Mouse (Mus musculus) kidney, embryonic 14.5 days (tissue): ENCODE results near the gene Rex2. TPM values are rescaled to one million over a fixed set of nuclear protein-coding genes. Genes with fewer than 3 reads are reported as not detected.
"Not testable (repeated sequence)": the region's sequence is repeated elsewhere in the genome, so short reads cannot be mapped to it uniquely, and the experiment has no call there.

Experiments used
- ATAC-seq: fragments of 200-750 bp; cut with Nextera tagmentation; 2 replicates; pipeline ENCODE4 v1.8.0; 2017; ENCODE audit warnings: moderate number of reproducible peaks, mild to moderate bottlenecking, moderate TSS enrichment, moderate library complexity; ENCODE audit not compliant: low FRiP score, low TSS enrichment
- H3K27ac ChIP-seq: fragments of 300-500 bp; sonication (generic); 2 replicates; pipeline ENCODE4 v1.5.1; 2014; ENCODE audit warnings: low read depth, mild to moderate bottlenecking, low read length, moderate library complexity, mixed read lengths
- H3K27me3 ChIP-seq: fragments of 300-500 bp; sonication (generic); 2 replicates; pipeline ENCODE4 v1.6.1; 2014; ENCODE audit warnings: mild to moderate bottlenecking, low read length; ENCODE audit not compliant: control insufficient read depth, insufficient read depth
- H3K36me3 ChIP-seq: fragments of 300-500 bp; sonication (generic); 2 replicates; pipeline ENCODE4 v1.6.1; 2014; ENCODE audit warnings: low read length, mixed read lengths; ENCODE audit not compliant: control insufficient read depth, insufficient read depth
- H3K4me1 ChIP-seq: fragments of 300-500 bp; sonication (generic); 2 replicates; pipeline ENCODE4 v1.6.1; 2014; ENCODE audit warnings: low read length, mixed read lengths; ENCODE audit not compliant: control insufficient read depth, insufficient read depth
- H3K4me2 ChIP-seq: fragments of 300-500 bp; sonication (generic); replicated peaks from 2 replicates; pipeline ENCODE4 v1.6.1; 2014; ENCODE audit warnings: low read depth, mild to moderate bottlenecking, low read length
- H3K4me3 ChIP-seq: fragments of 300-500 bp; sonication (generic); 2 replicates; pipeline ENCODE4 v1.5.1; 2014; ENCODE audit warnings: mild to moderate bottlenecking, low read length
- H3K9ac ChIP-seq: fragments of 300-500 bp; sonication (generic); 2 replicates; pipeline ENCODE4 v1.6.1; 2014; ENCODE audit warnings: low read depth, mild to moderate bottlenecking, low read length, moderate library complexity
- H3K9me3 ChIP-seq: fragments of 300-500 bp; sonication (generic); 2 replicates; pipeline ENCODE4 v1.6.1; 2016; ENCODE audit warnings: low read length; ENCODE audit not compliant: control insufficient read depth
- WGBS: fragments of 180-500 bp; shearing (Covaris S2); extraction: QIAGEN DNeasy Blood & Tissue Kit; methylation state at CpG from one replicate; pipeline ENCODE4 v1.1.7; 2014; 5-methylcytosine and 5-hydroxymethylcytosine counted together
- polyA plus RNA-seq: library from polyadenylated mRNA; unstranded; fragments of >200 nt; fragmentation: Nextera tagmentation; extraction: Ambion mirVana; gene quantifications from 2 replicates; pipeline ENCODE4 v1.2.1, GENCODE M21; 2014

Gene Rex2
- not detected in 2 replicates for polyA plus RNA-seq

- not testable (repeated sequence) for ATAC-seq, H3K4me2 ChIP-seq, H3K4me1 ChIP-seq, H3K9me3 ChIP-seq, H3K27me3 ChIP-seq, H3K4me3 ChIP-seq, H3K9ac ChIP-seq, H3K27ac ChIP-seq, H3K36me3 ChIP-seq
- WGBS = no CpG with 5 or more reads among the region's 6 CpGs
These were observed at the start of gene Rex2 for GRCm38 (mm10) chr4:147021550-147021949. Gene Rex2, plus strand, starts transcription at chr4:147021850.

GRCm38 (mm10) chr4:146976581-146976980 lies 45.1 kb upstream of the Rex2 start:
- not testable (repeated sequence) for H3K9ac ChIP-seq, H3K4me3 ChIP-seq, H3K36me3 ChIP-seq, H3K9me3 ChIP-seq, H3K4me1 ChIP-seq, ATAC-seq, H3K4me2 ChIP-seq, H3K27ac ChIP-seq, H3K27me3 ChIP-seq
- 25% methylated on average over 2 of the region's 2 CpGs for WGBS

DNA sequence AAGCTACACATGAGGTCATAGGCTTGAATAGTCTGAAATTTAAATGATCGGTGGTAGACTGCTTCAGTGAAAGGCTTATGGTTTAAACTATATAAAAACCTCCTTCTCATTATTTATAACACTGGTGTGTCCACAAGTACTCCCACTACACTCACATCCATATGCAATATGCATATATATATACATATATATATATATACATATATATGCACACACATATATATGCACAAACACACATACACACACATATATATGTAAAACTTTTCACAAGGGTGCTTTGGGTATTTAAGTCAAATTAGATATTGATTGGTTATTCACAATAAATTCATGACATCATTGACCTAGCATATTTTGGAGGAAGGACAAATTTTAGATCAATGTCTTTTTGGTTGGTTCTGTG lies 3.2 kb upstream of the Rex2 start:
- not testable (repeated sequence) for H3K9ac ChIP-seq, H3K9me3 ChIP-seq, H3K27ac ChIP-seq, H3K36me3 ChIP-seq, ATAC-seq, H3K4me2 ChIP-seq, H3K4me3 ChIP-seq, H3K4me1 ChIP-seq, H3K27me3 ChIP-seq
- no CpG with 5 or more reads among the region's 1 CpGs for WGBS

GRCm38 (mm10) chr4:147026374-147026773 lies 4.7 kb downstream of the Rex2 start:
- not testable (repeated sequence) for H3K27me3 ChIP-seq, H3K36me3 ChIP-seq, H3K27ac ChIP-seq, H3K9ac ChIP-seq, H3K4me2 ChIP-seq, H3K4me3 ChIP-seq, H3K4me1 ChIP-seq, ATAC-seq, H3K9me3 ChIP-seq
- 56% methylated on average over 1 of the region's 1 CpGs for WGBS

DNA sequence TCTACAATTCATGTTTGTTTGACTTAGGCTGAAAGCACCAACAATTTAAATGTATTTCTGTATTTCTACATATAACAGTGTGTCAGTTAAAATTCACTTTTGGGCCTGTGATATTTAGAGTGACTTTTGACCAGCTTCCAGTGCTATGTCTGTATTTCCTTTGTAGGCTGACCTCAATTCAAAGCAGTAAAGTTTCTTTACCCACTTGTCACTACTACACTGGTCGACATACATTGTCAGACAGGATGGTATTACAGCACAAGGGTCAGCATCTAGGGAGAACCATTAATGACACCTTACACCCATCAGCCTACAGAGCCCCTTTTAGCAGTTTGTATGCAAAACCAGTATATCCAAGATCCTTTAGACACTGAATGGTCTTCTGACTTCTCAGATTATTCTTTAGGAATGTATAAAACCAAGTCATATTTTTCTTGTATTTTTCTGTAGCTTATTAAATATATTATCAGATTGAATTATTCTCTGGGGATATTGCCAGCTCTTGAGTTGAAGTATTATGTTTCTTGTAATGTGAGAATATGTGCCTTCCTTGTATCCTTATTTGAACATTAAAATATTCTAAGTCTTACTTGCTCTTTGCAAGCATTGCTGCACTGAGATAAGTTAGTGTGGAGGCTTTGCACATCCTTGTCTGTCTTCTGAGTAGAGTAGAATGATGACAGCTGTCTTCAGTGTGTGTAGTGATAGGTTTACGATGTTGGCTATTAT lies 9.8 kb downstream of the Rex2 start:
- not testable (repeated sequence) for H3K36me3 ChIP-seq, H3K27ac ChIP-seq, ATAC-seq

DNA sequence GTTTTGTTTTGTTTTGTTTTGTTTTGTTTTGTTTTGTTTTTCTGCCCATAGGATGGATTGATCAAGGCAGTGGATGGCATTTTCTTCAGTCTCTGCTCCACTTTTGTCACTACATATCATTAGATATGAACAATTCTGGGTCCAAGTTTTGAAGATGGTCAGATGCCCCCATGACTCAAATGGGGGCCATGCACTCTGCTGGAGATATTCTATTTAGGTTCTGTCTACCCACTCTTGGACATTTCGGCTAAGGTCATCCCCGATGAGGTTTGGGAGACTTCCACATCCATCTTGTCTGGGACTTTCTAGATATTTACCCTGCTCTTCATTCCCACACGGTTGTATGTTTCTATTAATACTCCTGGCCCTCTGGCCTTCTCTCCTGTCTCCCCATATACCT lies 42.1 kb downstream of the Rex2 start:
- H3K4me2 ChIP-seq, H3K9me3 ChIP-seq, H3K4me3 ChIP-seq, H3K27me3 ChIP-seq, ATAC-seq, H3K36me3 ChIP-seq, H3K4me1 ChIP-seq, H3K9ac ChIP-seq, H3K27ac ChIP-seq: not testable (repeated sequence)
- WGBS = 95% methylated on average over 2 of the region's 3 CpGs

More for the DNA sequence above, 9.8 kb downstream of the Rex2 start:
- not testable (repeated sequence) for H3K4me2 ChIP-seq, H3K4me3 ChIP-seq, H3K27me3 ChIP-seq, H3K9me3 ChIP-seq, H3K4me1 ChIP-seq, H3K9ac ChIP-seq
- 92% methylated on average over 1 of the region's 2 CpGs for WGBS

GRCm38 (mm10) chr4:147065861-147066260 lies 44.2 kb downstream of the Rex2 start:
- not testable (repeated sequence) for H3K9ac ChIP-seq, H3K4me2 ChIP-seq, H3K27ac ChIP-seq, H3K27me3 ChIP-seq, ATAC-seq, H3K4me1 ChIP-seq, H3K4me3 ChIP-seq, H3K36me3 ChIP-seq, H3K9me3 ChIP-seq
- WGBS = 94% methylated on average over 2 of the region's 3 CpGs

- not testable (repeated sequence) for H3K4me2 ChIP-seq, H3K27ac ChIP-seq, H3K36me3 ChIP-seq, H3K9ac ChIP-seq, H3K4me1 ChIP-seq, H3K9me3 ChIP-seq, H3K4me3 ChIP-seq, H3K27me3 ChIP-seq, ATAC-seq
- 79% methylated on average over 1 of the region's 1 CpGs for WGBS
These were observed 44.7 kb downstream of the Rex2 start for GRCm38 (mm10) chr4:147066380-147066779.

GRCm38 (mm10) chr4:147095641-147096040 lies 74.0 kb downstream of the Rex2 start:
- H3K27ac ChIP-seq, H3K36me3 ChIP-seq, H3K27me3 ChIP-seq, H3K4me2 ChIP-seq, H3K9me3 ChIP-seq, ATAC-seq, H3K4me3 ChIP-seq, H3K4me1 ChIP-seq, H3K9ac ChIP-seq: not testable (repeated sequence)
- 74% methylated on average over 2 of the region's 2 CpGs for WGBS
